Mouse (Mus musculus) testis, adult 10 weeks (tissue): ENCODE data around the gene Cd300lb. TPM values are rescaled to one million over a fixed set of nuclear protein-coding genes. Genes with fewer than 3 reads are reported as not detected.

Source experiments
- polyA plus RNA-seq: library from polyadenylated mRNA; stranded (reverse); fragments of 350-450 nt; fragmentation: Illumina TruSeq; extraction: RNeasy Lipid Tissue Mini Kit (QIAGEN cat#74804); gene quantifications from one replicate; pipeline ENCODE4 v1.2.3, GENCODE M21; 2014; ENCODE audit warnings: low read depth, low replicate concordance

Gene Cd300lb
- not detected for polyA plus RNA-seq

GRCm38 (mm10) chr11:114934144-114934543, at the start of gene Cd300lb:
Gene Cd300lb, minus strand, starts transcription at chr11:114934386.

DNA sequence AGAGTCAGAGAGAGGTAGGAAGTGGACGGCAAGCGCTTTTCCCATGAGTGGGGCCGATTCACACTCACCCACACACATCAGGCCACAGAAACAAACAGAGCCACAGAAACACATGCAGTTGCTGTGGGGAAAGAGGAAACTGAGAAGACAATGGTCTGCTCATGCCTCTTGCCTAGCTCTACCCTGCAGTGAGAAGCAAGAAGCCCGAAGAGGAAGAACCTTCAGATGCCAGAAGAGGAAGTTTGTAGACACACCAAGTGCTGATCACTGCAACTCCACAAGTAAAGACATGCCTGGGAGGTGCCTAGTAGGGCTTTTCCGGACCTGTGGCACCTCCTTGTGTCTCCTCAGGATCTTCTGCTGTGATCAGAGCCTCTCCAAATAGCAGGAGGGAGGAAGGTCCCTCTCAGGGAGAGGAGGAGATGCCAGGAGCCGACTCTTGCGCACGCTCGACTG, 34.6 kb upstream of the Cd300lb start, which contains the start of gene Cd300c:
Gene Cd300c, minus strand, starts transcription at position 406 of the 456 bp plus-strand sequence.

DNA sequence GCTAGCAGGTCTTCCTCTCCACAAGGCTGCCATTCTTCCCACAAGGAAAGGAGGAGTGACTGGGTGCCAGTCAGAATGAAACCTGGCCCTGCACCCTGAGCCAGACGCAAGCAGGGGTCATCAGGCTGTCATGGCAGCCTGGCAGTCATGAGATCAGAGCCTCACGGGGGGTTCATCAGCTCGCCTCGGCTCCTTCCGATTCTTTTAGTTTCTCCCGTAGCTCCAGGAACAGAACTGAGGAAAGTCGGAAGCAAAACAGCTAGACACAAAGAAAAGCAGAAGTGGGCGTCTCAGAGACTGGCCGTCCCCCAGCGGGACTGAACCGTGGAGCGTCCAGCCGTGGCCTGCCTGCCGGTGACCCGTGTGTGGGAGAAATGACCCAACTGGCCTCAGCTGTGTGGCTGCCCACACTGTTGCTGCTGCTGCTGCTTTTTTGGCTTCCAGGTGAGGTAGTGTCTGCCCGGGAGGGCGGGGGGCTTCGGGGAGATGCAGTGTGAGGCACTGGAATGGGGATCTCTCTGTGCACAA, 44.1 kb downstream of the Cd300lb start, which contains the start of gene Cd300a:
Gene Cd300a, plus strand, starts transcription at position 51 of the 528 bp plus-strand sequence.

Other genes with a start within 250 kb of the Cd300lb start
- gene Dnaic2, start 207.0 kb downstream of the Cd300lb start, polyA plus RNA-seq, result 11.2 TPM
- gene Kif19a, start 169.0 kb downstream of the Cd300lb start, polyA plus RNA-seq, result 0.29 TPM
- gene Btbd17, start 138.4 kb downstream of the Cd300lb start, polyA plus RNA-seq, result not detected
- gene Gpr142, start 135.5 kb downstream of the Cd300lb start, polyA plus RNA-seq, result not detected
- gene Gprc5c, start 83.2 kb downstream of the Cd300lb start, polyA plus RNA-seq, result 0.07 TPM
- gene Cd300a, start 44.3 kb downstream of the Cd300lb start, polyA plus RNA-seq, result 0.24 TPM
- not detected for gene Cd300c, start 34.8 kb upstream of the Cd300lb start, polyA plus RNA-seq
- gene Cd300ld, start 55.5 kb upstream of the Cd300lb start, polyA plus RNA-seq, result 0.41 TPM
- 0.22 TPM for gene Cd300c2, start 67.5 kb upstream of the Cd300lb start, polyA plus RNA-seq
- not detected for gene Cd300ld2, start 81.8 kb upstream of the Cd300lb start, polyA plus RNA-seq
- gene Cd300ld4, start 92.6 kb upstream of the Cd300lb start, polyA plus RNA-seq, result not detected
- gene Cd300ld5, start 103.4 kb upstream of the Cd300lb start, polyA plus RNA-seq, result 1.1 TPM
- gene Cd300ld3, start 114.0 kb upstream of the Cd300lb start, polyA plus RNA-seq, result 1.1 TPM
- not detected for gene Cd300e, start 127.8 kb upstream of the Cd300lb start, polyA plus RNA-seq
- not detected for gene Rab37, start 157.0 kb upstream of the Cd300lb start, polyA plus RNA-seq
- gene Cd300lf, start 199.6 kb upstream of the Cd300lb start, polyA plus RNA-seq, result not detected
- gene Slc9a3r1, start 229.0 kb upstream of the Cd300lb start, polyA plus RNA-seq, result 5.1 TPM